Mouse (Mus musculus) liver, postnatal 0 days (tissue): ENCODE measurements around the gene T.

Source experiments
- CTCF ChIP-seq: sonication (generic); IDR thresholded peaks from 2 replicates; pipeline ENCODE4 v1.5.1; 2016; ENCODE audit warnings: antibody characterized with exemption, low read depth
- EP300 ChIP-seq: IDR thresholded peaks from 2 replicates; pipeline ENCODE4 v1.6.1; 2016; ENCODE audit warnings: antibody characterized with exemption, low read depth, mild to moderate bottlenecking

GRCm38 (mm10) chr17:8421517-8421916 lies 12.7 kb upstream of the T start:
- TF ChIP-seq CTCF, result no peak
- no peak for TF ChIP-seq EP300
